Mouse (Mus musculus) lung, postnatal 0 days (tissue): ENCODE data around the gene Pla2g2f. TPM values are rescaled to one million over a fixed set of nuclear protein-coding genes. Genes with fewer than 3 reads are reported as not detected.

Experiments
- ATAC-seq: fragments of 200-750 bp; cut with Nextera tagmentation; 2 replicates; pipeline ENCODE4 v1.8.0; 2017; ENCODE audit warnings: moderate library complexity
- DNase-seq: peaks from one replicate; pipeline ENCODE4 v3.0.0-alpha.2; 2016; ENCODE audit warnings: low spot score
- H3K27ac ChIP-seq: fragments of 300-500 bp; sonication (generic); 2 replicates; pipeline ENCODE4 v1.5.1; 2014; ENCODE audit warnings: antibody characterized with exemption, mild to moderate bottlenecking, low read length, mixed read lengths
- H3K27me3 ChIP-seq: fragments of 300-500 bp; sonication (generic); replicated peaks from 2 replicates; pipeline ENCODE4 v1.6.1; 2014; ENCODE audit warnings: low read length, mixed read lengths; ENCODE audit not compliant: insufficient read depth
- H3K36me3 ChIP-seq: fragments of 300-500 bp; sonication (generic); 2 replicates; pipeline ENCODE4 v1.6.1; 2014; ENCODE audit warnings: low read length, mixed read lengths; ENCODE audit not compliant: insufficient read depth
- H3K4me1 ChIP-seq: fragments of 300-500 bp; sonication (generic); 2 replicates; pipeline ENCODE4 v1.6.1; 2014; ENCODE audit warnings: antibody characterized with exemption, low read depth, low read length, mixed read lengths; ENCODE audit not compliant: insufficient read depth
- H3K4me2 ChIP-seq: fragments of 300-500 bp; sonication (generic); replicated peaks from 2 replicates; pipeline ENCODE4 v1.6.1; 2014; ENCODE audit warnings: low read depth, mild to moderate bottlenecking, low read length, moderate library complexity, mixed read lengths
- H3K4me3 ChIP-seq: fragments of 300-500 bp; sonication (generic); 2 replicates; pipeline ENCODE4 v1.5.1; 2014; ENCODE audit warnings: low read depth, low read length
- H3K9ac ChIP-seq: fragments of 300-500 bp; sonication (generic); replicated peaks from 2 replicates; pipeline ENCODE4 v1.6.1; 2014; ENCODE audit warnings: low read depth, mild to moderate bottlenecking
- H3K9me3 ChIP-seq: fragments of 300-500 bp; sonication (generic); 2 replicates; pipeline ENCODE4 v1.6.1; 2016; ENCODE audit warnings: low read length, mixed read lengths
- CTCF ChIP-seq: IDR thresholded peaks from 2 replicates; pipeline ENCODE4 v1.5.1; 2016; ENCODE audit warnings: antibody characterized with exemption, mild to moderate bottlenecking
- EP300 ChIP-seq: IDR thresholded peaks from 2 replicates; pipeline ENCODE4 v1.6.1; 2016; ENCODE audit warnings: antibody characterized with exemption, mild to moderate bottlenecking, control low read depth
- WGBS: fragments of 180-500 bp; shearing (Covaris S2); extraction: QIAGEN DNeasy Blood & Tissue Kit; methylation state at CpG from one replicate; pipeline ENCODE4 v1.1.7; 2014; 5-methylcytosine and 5-hydroxymethylcytosine counted together
- polyA plus RNA-seq: library from polyadenylated mRNA; unstranded; fragments of >200 nt; fragmentation: Nextera tagmentation; extraction: Ambion mirVana; gene quantifications from 2 replicates; pipeline ENCODE4 v1.2.1, GENCODE M21; 2015

The Pla2g2f gene
- polyA plus RNA-seq, 1 experiment from 2014 or later: not detected

GRCm38 (mm10) chr4:138729018-138729703 lies 28.3 kb downstream of the Pla2g2f start:
- peak; percentile 76 for ATAC-seq
- DNase-seq: peak; percentile 85
- Histone ChIP-seq H3K36me3 (no peaks in the 10 kb centered on the region), H3K9ac (no peak overlapping the region), H3K4me2 (no peak overlapping the region), H3K9me3 (no peaks in the 10 kb centered on the region), H3K27ac (no peak overlapping the region), H3K4me1 (peaks cover 11% of the 10 kb centered on the region; the same call in 1 of the 2 replicates), H3K4me3 (no peak overlapping the region), H3K27me3 (no peaks in the 10 kb centered on the region)
- WGBS: 26% methylated on average over 9 of the region's 9 CpGs
- no peak for TF ChIP-seq CTCF
- peak; percentile 83 for TF ChIP-seq EP300

GRCm38 (mm10) chr4:138725751-138726150 lies 31.7 kb downstream of the Pla2g2f start:
- Histone ChIP-seq H3K9me3 (no peaks in the 10 kb centered on the region), H3K9ac (no peak overlapping the region), H3K4me2 (no peak overlapping the region), H3K27ac (no peak overlapping the region), H3K4me1 (peaks cover 11% of the 10 kb centered on the region; the same call in 1 of the 2 replicates), H3K4me3 (no peak overlapping the region), H3K27me3 (no peaks in the 10 kb centered on the region), H3K36me3 (no peaks in the 10 kb centered on the region)
- WGBS: 50% methylated on average over 5 of the region's 5 CpGs
- no peak for TF ChIP-seq CTCF
- no peak for TF ChIP-seq EP300
- DNase-seq (no peak), ATAC-seq (no peak)

- DNase-seq (peak; percentile 83), ATAC-seq (peak; percentile 82)
- TF ChIP-seq EP300 (no peak), CTCF (no peak)
- 7% methylated on average over 13 of the region's 13 CpGs for WGBS
- H3K9me3 ChIP-seq: no peaks in the 10 kb centered on the region
- peak overlapping the region; percentile 46 for H3K4me2 ChIP-seq
- no peak overlapping the region for H3K4me3 ChIP-seq
- H3K4me1 ChIP-seq: peaks cover 11% of the 10 kb centered on the region; the same call in 1 of the 2 replicates
- no peaks in the 10 kb centered on the region for H3K27me3 ChIP-seq
- H3K9ac ChIP-seq: 0 out of 2 replicates have a peak overlapping the region, but pooled peaks have one; percentile 13
- H3K27ac ChIP-seq: peak overlapping the region; percentile 35; the same call in 1 of the 2 replicates
- H3K36me3 ChIP-seq: no peaks in the 10 kb centered on the region
These were observed 32.3 kb downstream of the Pla2g2f start for GRCm38 (mm10) chr4:138725127-138725461.

- H3K4me2 ChIP-seq: peak within 1 kb of the TSS; percentile 46
- 29% methylated on average over 18 of the region's 18 CpGs for whole genome bisulfite sequencing
- H3K27ac ChIP-seq: peak within 1 kb of the TSS; percentile 35
- no peaks in the 10 kb centered on the region for H3K36me3 ChIP-seq
- peak within 1 kb of the TSS; percentile 2; the same call in 1 of the 2 replicates for H3K4me3 ChIP-seq
- no peak for TF ChIP-seq CTCF
- DNase-seq: no peak
- H3K27me3 ChIP-seq: no peaks in the 10 kb centered on the region
- peaks cover 11% of the 10 kb centered on the region; the same call in 1 of the 2 replicates for H3K4me1 ChIP-seq
- 0 out of 2 replicates have a peak within 1 kb of the TSS, but pooled peaks have one; percentile 13 for H3K9ac ChIP-seq
- H3K9me3 ChIP-seq: no peaks in the 10 kb centered on the region
- peak; percentile 28 for ATAC-seq
These were observed 32.9 kb downstream of the Pla2g2f start, which contains the start of gene Pla2g2c for GRCm38 (mm10) chr4:138724354-138725126. Gene Pla2g2c, plus strand, starts transcription at chr4:138724792.

- DNase-seq: no peak
- WGBS: 35% methylated on average over 15 of the region's 15 CpGs
- no peak overlapping the region for H3K9ac ChIP-seq
- no peaks in the 10 kb centered on the region for H3K36me3 ChIP-seq
- H3K4me2 ChIP-seq: 0 out of 2 replicates have a peak overlapping the region, but pooled peaks have one; percentile 46
- H3K9me3 ChIP-seq: no peaks in the 10 kb centered on the region
- no peak overlapping the region for H3K27ac ChIP-seq
- no peak overlapping the region for H3K4me3 ChIP-seq
- TF ChIP-seq CTCF: no peak
- TF ChIP-seq EP300: peak; percentile 33; the same call in 1 of the 2 replicates
- no peaks in the 10 kb centered on the region for H3K27me3 ChIP-seq
- ATAC-seq: peak; percentile 8; the same call in 1 of the 2 replicates
- peaks cover 11% of the 10 kb centered on the region; the same call in 1 of the 2 replicates for H3K4me1 ChIP-seq
These were observed 33.7 kb downstream of the Pla2g2f start for GRCm38 (mm10) chr4:138723493-138724281.

GRCm38 (mm10) chr4:138719264-138719596 lies 38.2 kb downstream of the Pla2g2f start:
- 77% methylated on average over 5 of the region's 5 CpGs for WGBS
- H3K4me1 ChIP-seq: no peaks in the 10 kb centered on the region
- no peaks in the 10 kb centered on the region for H3K9me3 ChIP-seq
- H3K4me3 ChIP-seq: no peak overlapping the region
- no peak overlapping the region for H3K27ac ChIP-seq
- TF ChIP-seq CTCF: no peak
- no peak for TF ChIP-seq EP300
- no peak overlapping the region for H3K9ac ChIP-seq
- ATAC-seq (no peak), DNase-seq (no peak)
- no peaks in the 10 kb centered on the region for H3K27me3 ChIP-seq
- H3K4me2 ChIP-seq: no peak overlapping the region
- H3K36me3 ChIP-seq: no peaks in the 10 kb centered on the region
